Mouse (Mus musculus) hindbrain, postnatal 0 days (tissue): ENCODE measurements at regions not wholly inside any gene's neighbourhood (a gene's known extent, or its start where the extent isn't known, plus 50 kb on each side); places are given as distances from the start of the nearest gene placed in this dataset.
A peak's percentile ranks its signal among the peaks of the same experiment; 100 is the strongest.
"Not testable (repeated sequence)": the region's sequence is repeated elsewhere in the genome, so short reads cannot be mapped to it uniquely, and the experiment has no call there.

ENCODE experiments used
- ATAC-seq: fragments of 200-750 bp; cut with Nextera tagmentation; 2 replicates; pipeline ENCODE4 v1.8.0; 2017; ENCODE audit warnings: mild to moderate bottlenecking, moderate TSS enrichment, moderate library complexity
- DNase-seq: peaks from one replicate; pipeline ENCODE4 v3.0.0-alpha.2; 2015; ENCODE audit warnings: low spot score
- H3K27ac ChIP-seq: fragments of 300-500 bp; sonication (generic); 2 replicates; pipeline ENCODE4 v1.5.1; 2014; ENCODE audit warnings: mild to moderate bottlenecking
- H3K27me3 ChIP-seq: fragments of 300-500 bp; sonication (generic); 2 replicates; pipeline ENCODE4 v1.6.1; 2014; ENCODE audit warnings: low read length, mixed read lengths; ENCODE audit not compliant: insufficient read depth
- H3K36me3 ChIP-seq: fragments of 300-500 bp; sonication (generic); 2 replicates; pipeline ENCODE4 v1.6.1; 2014; ENCODE audit warnings: low read length, mixed read lengths; ENCODE audit not compliant: insufficient read depth
- H3K4me1 ChIP-seq: fragments of 300-500 bp; sonication (generic); 2 replicates; pipeline ENCODE4 v1.6.1; 2014; ENCODE audit warnings: antibody characterized with exemption, low read length, mixed read lengths; ENCODE audit not compliant: insufficient read depth
- H3K4me2 ChIP-seq: fragments of 300-500 bp; sonication (generic); 2 replicates; pipeline ENCODE4 v1.6.1; 2014; ENCODE audit warnings: low read depth, mild to moderate bottlenecking, low read length, moderate library complexity, mixed read lengths
- H3K4me3 ChIP-seq: fragments of 300-500 bp; sonication (generic); 2 replicates; pipeline ENCODE4 v1.5.1; 2014; ENCODE audit warnings: low read length
- H3K9ac ChIP-seq: fragments of 300-500 bp; sonication (generic); replicated peaks from 2 replicates; pipeline ENCODE4 v1.6.1; 2014; ENCODE audit warnings: mild to moderate bottlenecking, low read length, moderate library complexity, mixed read lengths
- H3K9me3 ChIP-seq: fragments of 300-500 bp; sonication (generic); 2 replicates; pipeline ENCODE4 v1.6.1; 2016; ENCODE audit warnings: low read length, mixed read lengths
- CTCF ChIP-seq: IDR thresholded peaks from 2 replicates; pipeline ENCODE4 v1.5.1; 2016; ENCODE audit warnings: antibody characterized with exemption, control low read depth, low read depth
- WGBS: fragments of 180-500 bp; shearing (Covaris S2); extraction: QIAGEN DNeasy Blood & Tissue Kit; methylation state at CpG from one replicate; pipeline ENCODE4 v1.1.7; 2014; 5-methylcytosine and 5-hydroxymethylcytosine counted together

GRCm38 (mm10) chr12:10533971-10534370 is 143.4 kb downstream of the Rdh14 start:
- DNase-seq (no peak), ATAC-seq (no peak)
- no peak for TF ChIP-seq CTCF
- no peaks in the 10 kb centered on the region for H3K27me3 ChIP-seq
- H3K4me3 ChIP-seq = no peak overlapping the region
- WGBS = 83% methylated on average over 6 of the region's 6 CpGs
- no peaks in the 10 kb centered on the region for H3K36me3 ChIP-seq
- no peaks in the 10 kb centered on the region for H3K9me3 ChIP-seq
- H3K9ac ChIP-seq = no peak overlapping the region
- no peak overlapping the region for H3K27ac ChIP-seq
- no peaks in the 10 kb centered on the region for H3K4me1 ChIP-seq
- H3K4me2 ChIP-seq = no peak overlapping the region

DNA sequence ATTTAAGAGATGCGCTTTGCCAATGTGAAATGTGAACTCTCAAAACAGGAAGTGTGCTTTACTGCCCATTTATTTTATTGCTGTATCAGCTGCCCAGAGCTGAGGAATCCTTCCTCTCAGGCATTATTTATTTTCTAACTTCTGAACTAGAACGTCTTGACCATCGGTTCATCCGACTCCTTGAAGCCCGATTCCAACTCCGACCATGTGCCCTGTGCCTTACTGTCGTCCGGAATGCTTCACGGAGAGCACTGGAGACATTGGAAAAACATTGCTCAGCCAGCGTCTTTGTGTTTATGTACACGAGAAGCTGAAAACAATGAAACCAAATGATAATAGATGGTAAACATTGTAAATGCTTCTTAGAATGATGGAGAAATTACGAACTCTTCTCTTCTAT is 145.7 kb downstream of the Rdh14 start:
- Histone ChIP-seq H3K36me3 (no peaks in the 10 kb centered on the region), H3K9me3 (no peaks in the 10 kb centered on the region), H3K27me3 (no peaks in the 10 kb centered on the region), H3K4me1 (no peaks in the 10 kb centered on the region), H3K4me3 (no peak overlapping the region), H3K27ac (no peak overlapping the region), H3K4me2 (no peak overlapping the region), H3K9ac (no peak overlapping the region)
- TF ChIP-seq CTCF = no peak
- no peak for ATAC-seq
- no peak for DNase-seq
- WGBS = 85% methylated on average over 12 of the region's 12 CpGs

DNA sequence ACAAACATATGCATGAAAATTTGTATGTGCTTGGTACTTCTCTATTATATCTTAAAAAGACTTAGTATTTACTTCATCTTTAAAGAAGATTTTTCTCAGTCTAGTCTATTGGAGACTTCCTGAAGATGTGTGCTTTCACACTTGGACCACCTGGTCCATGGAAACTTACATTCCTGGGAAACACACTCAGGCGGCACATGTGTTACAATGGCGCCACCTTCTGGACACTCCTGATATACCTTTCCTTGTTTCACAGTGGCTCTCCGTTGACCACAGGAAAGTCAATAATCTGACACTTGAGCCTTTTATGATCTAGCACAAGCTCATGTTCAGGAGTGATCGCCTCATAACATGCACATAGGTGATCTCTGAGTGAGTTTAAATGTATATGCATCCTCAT is 146.5 kb downstream of the Rdh14 start:
- no peak overlapping the region for H3K9ac ChIP-seq
- WGBS = 2% methylated on average over 4 of the region's 4 CpGs
- TF ChIP-seq CTCF = peak; percentile 96
- H3K27me3 ChIP-seq = no peaks in the 10 kb centered on the region
- H3K36me3 ChIP-seq = no peaks in the 10 kb centered on the region
- ATAC-seq (peak; percentile 80), DNase-seq (peak; percentile 85)
- H3K9me3 ChIP-seq = no peaks in the 10 kb centered on the region
- no peak overlapping the region for H3K4me2 ChIP-seq
- no peak overlapping the region for H3K27ac ChIP-seq
- no peaks in the 10 kb centered on the region for H3K4me1 ChIP-seq
- H3K4me3 ChIP-seq = no peak overlapping the region

- DNase-seq (no peak), ATAC-seq (no peak)
- Histone ChIP-seq H3K4me1 (no peaks in the 10 kb centered on the region), H3K27me3 (no peaks in the 10 kb centered on the region), H3K9me3 (no peaks in the 10 kb centered on the region), H3K27ac (no peak overlapping the region), H3K4me3 (no peak overlapping the region), H3K36me3 (no peaks in the 10 kb centered on the region), H3K9ac (no peak overlapping the region), H3K4me2 (no peak overlapping the region)
- no peak for TF ChIP-seq CTCF
- 38% methylated on average over 1 of the region's 1 CpGs for WGBS
These were observed 159.1 kb downstream of the Rdh14 start for GRCm38 (mm10) chr12:10549481-10550201.

DNA sequence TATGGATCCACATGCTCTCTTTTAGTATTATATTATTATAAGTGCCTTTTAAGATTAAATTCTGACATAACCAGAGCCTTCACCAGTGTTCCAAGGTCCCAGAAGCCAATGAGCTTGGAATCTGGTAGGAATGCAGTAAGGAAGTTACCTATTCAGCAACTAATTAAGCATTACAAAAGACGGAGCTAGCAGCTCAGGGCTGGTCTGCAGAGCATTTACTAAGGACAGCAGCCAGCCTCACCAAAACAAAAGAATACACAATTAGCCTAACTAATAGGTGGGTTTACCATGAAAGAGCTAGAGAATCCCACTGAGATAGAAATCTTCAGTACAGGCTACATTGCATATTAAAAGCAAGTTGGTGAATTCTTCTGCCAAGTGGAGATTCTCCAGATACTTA is 164.1 kb downstream of the Rdh14 start:
- not testable (repeated sequence) for DNase-seq, ATAC-seq, H3K27me3 ChIP-seq, H3K27ac ChIP-seq, H3K4me3 ChIP-seq, H3K36me3 ChIP-seq, H3K9me3 ChIP-seq, H3K4me1 ChIP-seq, H3K9ac ChIP-seq, H3K4me2 ChIP-seq
- WGBS = 59% methylated on average over 1 of the region's 1 CpGs

DNA sequence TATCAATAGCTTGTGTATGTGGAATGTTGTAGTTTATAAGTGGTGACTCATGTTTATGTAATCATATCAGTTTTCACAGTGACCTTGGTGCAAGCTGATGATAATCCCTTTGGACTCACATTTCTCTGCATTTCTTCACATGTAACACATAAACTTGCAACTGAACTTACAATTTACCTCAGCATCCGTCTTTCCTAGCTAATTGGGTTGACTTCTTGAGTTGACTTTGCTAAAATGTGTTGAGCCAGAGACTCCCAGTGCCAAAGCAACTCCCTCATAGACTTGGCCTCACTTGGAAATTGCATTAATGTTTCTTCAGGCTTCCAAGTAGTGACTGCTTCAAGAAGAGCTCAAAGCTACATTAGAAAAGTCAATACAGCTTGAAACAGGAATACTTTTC is 172.4 kb downstream of the Rdh14 start:
- H3K36me3 ChIP-seq = no peaks in the 10 kb centered on the region
- H3K9ac ChIP-seq = no peak overlapping the region
- no peaks in the 10 kb centered on the region for H3K9me3 ChIP-seq
- no peaks in the 10 kb centered on the region for H3K4me1 ChIP-seq
- no peak overlapping the region for H3K27ac ChIP-seq
- H3K27me3 ChIP-seq = no peaks in the 10 kb centered on the region
- 64% methylated on average over 1 of the region's 1 CpGs for WGBS
- DNase-seq = no peak
- no peak overlapping the region for H3K4me2 ChIP-seq
- no peak for ATAC-seq
- no peak overlapping the region for H3K4me3 ChIP-seq
- no peak for TF ChIP-seq CTCF

DNA sequence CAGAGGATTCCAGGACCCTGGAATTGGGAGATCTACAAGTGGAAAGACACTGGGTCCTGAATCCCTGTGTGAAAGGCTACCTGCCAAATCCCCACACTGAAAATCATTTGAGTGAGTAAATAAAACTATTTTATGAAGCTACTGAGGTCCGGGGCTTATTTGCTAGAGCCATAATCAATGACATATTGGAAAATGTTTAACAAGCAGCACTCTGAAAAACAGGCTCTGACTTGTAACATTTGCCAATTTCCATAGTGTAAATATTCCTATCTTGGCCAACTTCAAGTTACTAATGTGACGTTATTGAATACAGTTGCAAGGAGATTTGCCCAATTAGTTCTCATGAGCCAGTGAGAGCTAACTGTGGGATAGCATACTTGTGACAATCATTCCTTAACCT is 177.3 kb downstream of the Rdh14 start:
- Histone ChIP-seq H3K27me3 (no peaks in the 10 kb centered on the region), H3K4me1 (no peaks in the 10 kb centered on the region), H3K4me2 (no peak overlapping the region), H3K9ac (no peak overlapping the region), H3K9me3 (no peaks in the 10 kb centered on the region), H3K27ac (no peak overlapping the region), H3K36me3 (no peaks in the 10 kb centered on the region), H3K4me3 (no peak overlapping the region)
- no peak for ATAC-seq
- no peak for TF ChIP-seq CTCF
- DNase-seq = no peak
- WGBS = 86% methylated on average over 2 of the region's 2 CpGs
